Mouse (Mus musculus) embryonic stem cell, embryonic (primary cell): ENCODE results near the gene Phf2.

Source experiments
- CTCF ChIA-PET, 4 experiments: fragments of 300-600 bp in 2 of 4; fragments of 350-600 bp in 2 of 4; sonication (Branson Sonifier 250); formaldehyde crosslinking; loops; one replicate each; lab custom pipeline; 2022; ENCODE audit warnings: inconsistent platforms in 2 of 4; lab: Charles Lee
- POLR2A ChIA-PET, 4 experiments: fragments of 300-600 bp in 2 of 4; fragments of 350-600 bp in 2 of 4; sonication (Branson Sonifier 250); formaldehyde crosslinking; loops; one replicate each; lab custom pipeline; 2022; ENCODE audit warnings: antibody characterized with exemption in 4 of 4, inconsistent platforms in 1 of 4; lab: Charles Lee

The Phf2 gene

GRCm38 (mm10) chr13:48869088-48869487 is 1.8 kb downstream of the Phf2 start:
- POLR2A ChIA-PET = interaction anchor here in 2 of 4 experiments (0.6 to 2.1 kb wide), 15 partner anchors 8 to 147 kb away, joined by 3 to 13 read pairs (median 3); no protein-coding TSS in a partner anchor
- CTCF ChIA-PET = interaction anchor here in 1 of 4 experiments (1.0 kb wide), 1 partner anchor 9 kb away, joined by 3 read pairs; no protein-coding TSS in a partner anchor

- ChIA-PET CTCF (no interaction called here), POLR2A (interaction anchor here in 1 of 4 experiments (1.2 kb wide), 1 partner anchor 14 kb away, joined by 3 read pairs; no protein-coding TSS in a partner anchor)
Observed at GRCm38 (mm10) chr13:48864673-48865356, 6.1 kb downstream of the Phf2 start.

- ChIA-PET POLR2A (interaction anchor here in 2 of 4 experiments (0.9 to 1.9 kb wide), 5 partner anchors 8 to 151 kb away, joined by 3 to 5 read pairs (median 4); no protein-coding TSS in a partner anchor), CTCF (no interaction called here)
Observed at GRCm38 (mm10) chr13:48863556-48863955, 7.4 kb downstream of the Phf2 start.

GRCm38 (mm10) chr13:48861913-48862312 is 9.0 kb downstream of the Phf2 start:
- CTCF ChIA-PET = no interaction called here
- POLR2A ChIA-PET = interaction anchor here in 1 of 4 experiments (1.0 to 1.9 kb wide), 2 partner anchors 17 to 107 kb away, joined by 3 to 5 read pairs; no protein-coding TSS in a partner anchor

- CTCF ChIA-PET = no interaction called here
- POLR2A ChIA-PET = interaction anchor here in 2 of 4 experiments (1.8 to 3.3 kb wide), 4 partner anchors 13 to 157 kb away, joined by 4 to 11 read pairs (median 8); partner anchors contain the start of gene Phf2 (in 1 of the 2)
Observed at GRCm38 (mm10) chr13:48858779-48859178, 12.1 kb downstream of the Phf2 start.

GRCm38 (mm10) chr13:48858054-48858453 is 12.9 kb downstream of the Phf2 start:
- POLR2A ChIA-PET = interaction anchor here in 3 of 4 experiments (0.5 to 3.3 kb wide), 12 partner anchors 8 to 476 kb away, joined by 3 to 11 read pairs (median 3); partner anchors contain the start of gene Phf2 (in 1 of the 3)
- CTCF ChIA-PET = interaction anchor here in 1 of 4 experiments (1.2 to 1.3 kb wide), 2 partner anchors 51 to 57 kb away, joined by 3 to 5 read pairs; no protein-coding TSS in a partner anchor

- POLR2A ChIA-PET = interaction anchor here in 3 of 4 experiments (0.5 to 3.3 kb wide), 17 partner anchors 9 to 597 kb away, joined by 3 to 11 read pairs (median 3); partner anchors contain the start of gene Phf2 (in 1 of the 3)
- CTCF ChIA-PET = interaction anchor here in 2 of 4 experiments (0.5 to 1.3 kb wide), 3 partner anchors 50 to 56 kb away, joined by 3 to 5 read pairs (median 4); no protein-coding TSS in a partner anchor
Observed at GRCm38 (mm10) chr13:48857246-48857932, 13.5 kb downstream of the Phf2 start.

- CTCF ChIA-PET = interaction anchor here in 2 of 4 experiments (0.7 to 1.1 kb wide), 2 partner anchors 53 to 448 kb away, joined by 3 to 4 read pairs; no protein-coding TSS in a partner anchor
- POLR2A ChIA-PET = interaction anchor here in 3 of 4 experiments (0.6 to 1.9 kb wide), 11 partner anchors 9 to 421 kb away, joined by 3 to 18 read pairs (median 3); no protein-coding TSS in a partner anchor
Observed at GRCm38 (mm10) chr13:48853947-48854346, 17.0 kb downstream of the Phf2 start.

GRCm38 (mm10) chr13:48853475-48853874 is 17.4 kb downstream of the Phf2 start:
- POLR2A ChIA-PET = interaction anchor here in 2 of 4 experiments (0.8 to 1.9 kb wide), 5 partner anchors 11 to 328 kb away, joined by 3 to 7 read pairs (median 4); no protein-coding TSS in a partner anchor
- CTCF ChIA-PET = interaction anchor here in 2 of 4 experiments (0.7 to 1.1 kb wide), 2 partner anchors 52 to 449 kb away, joined by 3 to 4 read pairs; no protein-coding TSS in a partner anchor

- ChIA-PET POLR2A (interaction anchor here in 1 of 4 experiments (0.7 to 1.9 kb wide), 5 partner anchors 16 to 163 kb away, joined by 3 to 7 read pairs (median 4); partner anchors contain the start of gene Phf2), CTCF (interaction anchor here in 3 of 4 experiments (0.7 to 1.1 kb wide), 4 partner anchors 40 to 1136 kb away, joined by 3 to 5 read pairs (median 4); no protein-coding TSS in a partner anchor)
Observed at GRCm38 (mm10) chr13:48852859-48853258, 18.1 kb downstream of the Phf2 start.

GRCm38 (mm10) chr13:48851719-48852118 is 19.2 kb downstream of the Phf2 start:
- ChIA-PET CTCF (interaction anchor here in 1 of 4 experiments (0.6 kb wide), 1 partner anchor 144 kb away, joined by 3 read pairs; no protein-coding TSS in a partner anchor), POLR2A (interaction anchor here in 3 of 4 experiments (0.6 to 1.7 kb wide), 9 partner anchors 9 to 740 kb away, joined by 3 to 6 read pairs (median 3); partner anchors contain the start of gene Phf2 (in 1 of the 3))

GRCm38 (mm10) chr13:48850771-48851170 is 20.1 kb downstream of the Phf2 start:
- CTCF ChIA-PET = no interaction called here
- POLR2A ChIA-PET = interaction anchor here in 1 of 4 experiments (0.6 to 1.7 kb wide), 4 partner anchors 12 to 311 kb away, joined by 3 to 6 read pairs (median 4); no protein-coding TSS in a partner anchor

- CTCF ChIA-PET = no interaction called here
- POLR2A ChIA-PET = interaction anchor here in 1 of 4 experiments (1.5 kb wide), 1 partner anchor 311 kb away, joined by 4 read pairs; no protein-coding TSS in a partner anchor
Observed at GRCm38 (mm10) chr13:48850326-48850725, 20.6 kb downstream of the Phf2 start.

- ChIA-PET CTCF (interaction anchor here in 1 of 4 experiments (0.6 kb wide), 1 partner anchor 12 kb away, joined by 12 read pairs; no protein-coding TSS in a partner anchor), POLR2A (interaction anchor here in 3 of 4 experiments (0.5 to 1.6 kb wide), 5 partner anchors 14 to 285 kb away, joined by 3 to 6 read pairs (median 4); no protein-coding TSS in a partner anchor)
Observed at GRCm38 (mm10) chr13:48849155-48849554, 21.8 kb downstream of the Phf2 start.

GRCm38 (mm10) chr13:48845308-48845707 is 25.6 kb downstream of the Phf2 start:
- ChIA-PET POLR2A (interaction anchor here in 1 of 4 experiments (1.0 to 1.1 kb wide), 2 partner anchors 9 kb away, joined by 3 to 5 read pairs; no protein-coding TSS in a partner anchor), CTCF (no interaction called here)

GRCm38 (mm10) chr13:48843530-48843929 is 27.4 kb downstream of the Phf2 start:
- CTCF ChIA-PET = interaction anchor here in 1 of 4 experiments (1.3 kb wide), 1 partner anchor 111 kb away, joined by 5 read pairs; no protein-coding TSS in a partner anchor
- POLR2A ChIA-PET = interaction anchor here in 3 of 4 experiments (0.5 to 1.7 kb wide), 6 partner anchors 9 to 219 kb away, joined by 3 read pairs; no protein-coding TSS in a partner anchor

GRCm38 (mm10) chr13:48841905-48842592 is 28.9 kb downstream of the Phf2 start:
- ChIA-PET CTCF (interaction anchor here in 1 of 4 experiments (1.1 kb wide), 1 partner anchor 109 kb away, joined by 3 read pairs; no protein-coding TSS in a partner anchor), POLR2A (interaction anchor here in 2 of 4 experiments (0.5 to 1.4 kb wide), 3 partner anchors 10 to 116 kb away, joined by 3 read pairs; no protein-coding TSS in a partner anchor)
